Mouse (Mus musculus) myocyte (in vitro differentiated cells): ENCODE results near the gene Vps36. TPM values are rescaled to one million over a fixed set of nuclear protein-coding genes. Genes with fewer than 3 reads are reported as not detected.

ENCODE experiments used
- H3K27me3 ChIP-seq: one replicate; pipeline ENCODE4 v1.6.1; 2011; ENCODE audit not compliant: control insufficient read depth, insufficient read depth, insufficient read length
- H3K36me3 ChIP-seq: one replicate; pipeline ENCODE4 v1.6.1; 2011; ENCODE audit not compliant: control insufficient read depth, insufficient read depth
- H3K4me2 ChIP-seq: one replicate; pipeline ENCODE4 v1.6.1; 2011; ENCODE audit warnings: low read depth, control low read depth
- H3K4me3 ChIP-seq: one replicate; pipeline ENCODE4 v1.5.1; 2011; ENCODE audit warnings: mild to moderate bottlenecking, control low read depth, moderate library complexity
- H3K79me2 ChIP-seq: one replicate; pipeline ENCODE4 v1.6.1; 2011; ENCODE audit not compliant: control insufficient read depth, insufficient read depth
- H3ac ChIP-seq: one replicate; pipeline ENCODE4 v1.6.1; 2011; ENCODE audit not compliant: control insufficient read depth, insufficient read length
- CEBPB ChIP-seq: IDR thresholded peaks from 2 replicates; pipeline ENCODE4 v1.6.1; 2011; ENCODE audit warnings: mild to moderate bottlenecking, moderate library complexity; ENCODE audit not compliant: poor library complexity, insufficient read depth, severe bottlenecking
- E2F4 ChIP-seq: IDR thresholded peaks from one replicate; pipeline ENCODE4 v1.6.1; 2011; ENCODE audit warnings: mild to moderate bottlenecking, control low read depth, moderate library complexity; ENCODE audit not compliant: insufficient read depth
- MAX ChIP-seq: IDR thresholded peaks from one replicate; pipeline ENCODE4 v1.6.1; 2011; ENCODE audit warnings: low read depth, mild to moderate bottlenecking, control low read depth
- MYOD1 ChIP-seq, 3 experiments: IDR thresholded peaks; one replicate each; pipeline ENCODE4 v1.6.1; 2011; ENCODE audit warnings: control low read depth in 2 of 3, low read depth in 2 of 3, mild to moderate bottlenecking in 2 of 3, moderate library complexity in 1 of 3; ENCODE audit not compliant: insufficient read length in 2 of 3, control insufficient read depth in 1 of 3
- MYOG ChIP-seq, 3 experiments: IDR thresholded peaks; one replicate each; pipeline ENCODE4 v1.6.1; 2011; ENCODE audit warnings: control low read depth in 2 of 3, low read depth in 2 of 3, mild to moderate bottlenecking in 2 of 3; ENCODE audit not compliant: insufficient read length in 2 of 3, control insufficient read depth in 1 of 3, insufficient read depth in 1 of 3
- POLR2A ChIP-seq: IDR thresholded peaks from one replicate; pipeline ENCODE4 v1.6.1; 2011; ENCODE audit warnings: low read depth, mild to moderate bottlenecking, control low read depth, moderate library complexity; ENCODE audit not compliant: insufficient read length
- POLR2AphosphoS2 ChIP-seq: IDR thresholded peaks from one replicate; pipeline ENCODE4 v1.6.1; 2011; ENCODE audit warnings: low read depth, control low read depth; ENCODE audit not compliant: insufficient read length
- REST ChIP-seq: IDR thresholded peaks from one replicate; pipeline ENCODE4 v1.6.1; 2011; ENCODE audit warnings: mild to moderate bottlenecking, control low read depth, moderate library complexity; ENCODE audit not compliant: insufficient read depth, insufficient read length
- SRF ChIP-seq: IDR thresholded peaks from one replicate; pipeline ENCODE4 v1.6.1; 2011; ENCODE audit warnings: low read depth; ENCODE audit not compliant: control insufficient read depth, insufficient read length
- TCF12 ChIP-seq: IDR thresholded peaks from one replicate; pipeline ENCODE4 v1.6.1; 2011; ENCODE audit warnings: mild to moderate bottlenecking, control low read depth; ENCODE audit not compliant: poor library complexity, insufficient read depth, severe bottlenecking
- TCF3 ChIP-seq: IDR thresholded peaks from one replicate; pipeline ENCODE4 v1.6.1; 2011; ENCODE audit warnings: low read depth, control low read depth; ENCODE audit not compliant: insufficient read length
- USF1 ChIP-seq: IDR thresholded peaks from one replicate; pipeline ENCODE4 v1.6.1; 2011; ENCODE audit warnings: low read depth, mild to moderate bottlenecking, control low read depth, moderate library complexity
- polyA plus RNA-seq: library from polyadenylated mRNA; unstranded; fragments of >200 nt; fragmentation: generic; extraction: Trizol; gene quantifications from one replicate; pipeline ENCODE4 v1.2.1, GENCODE M21; 2012; ENCODE audit warnings: missing spikeins

The Vps36 gene
- polyA plus RNA-seq: 19.1 TPM

GRCm38 (mm10) chr8:22192660-22193431, at the start of gene Vps36:
Vps36 (plus strand) TSS chr8:22192809.
- Histone ChIP-seq H3K36me3 (no peaks in the 10 kb centered on the region), H3K4me2 (peak within 1 kb of the TSS; percentile 91), H3K4me3 (peak within 1 kb of the TSS; percentile 69), H3ac (peak within 1 kb of the TSS; percentile 13), H3K27me3 (no peaks in the 10 kb centered on the region), H3K79me2 (peaks cover 22% of the 10 kb centered on the region)
- TF ChIP-seq E2F4 (no peak), SRF (no peak), MYOG (IDR thresholded peaks at IDR 0.05; ENCODE audit: control insufficient read depth in 1 of 3, insufficient read depth in 1 of 3, insufficient read length in 2 of 3, low read depth in 2 of 3) (peak in 1 of 3 experiments; percentile 47), MYOD1 (IDR thresholded peaks at IDR 0.05; ENCODE audit: control insufficient read depth in 1 of 3, insufficient read length in 2 of 3, low read depth in 2 of 3) (peak in 1 of 3 experiments; percentile 29), USF1 (no peak), REST (no peak), CEBPB (no peak), MAX (no peak), POLR2A (peak; percentile 71), POLR2AphosphoS2 (peak; percentile 67), TCF12 (no peak), TCF3 (no peak)

GRCm38 (mm10) chr8:22143764-22144491, 48.7 kb upstream of the Vps36 start:
- TF ChIP-seq TCF3 (no peak), SRF (no peak), MYOG (IDR thresholded peaks at IDR 0.05; ENCODE audit: control insufficient read depth in 1 of 3, insufficient read depth in 1 of 3, insufficient read length in 2 of 3, low read depth in 2 of 3) (no peak), POLR2AphosphoS2 (no peak), E2F4 (no peak)
- no peaks in the 10 kb centered on the region for H3K27me3 ChIP-seq

GRCm38 (mm10) chr8:22145831-22146230, 46.8 kb upstream of the Vps36 start:
- Histone ChIP-seq H3K4me3 (no peak overlapping the region), H3K27me3 (no peaks in the 10 kb centered on the region), H3ac (no peak overlapping the region), H3K4me2 (no peak overlapping the region), H3K36me3 (no peaks in the 10 kb centered on the region), H3K79me2 (no peaks in the 10 kb centered on the region)
- TF ChIP-seq MYOG (IDR thresholded peaks at IDR 0.05; ENCODE audit: control insufficient read depth in 1 of 3, insufficient read depth in 1 of 3, insufficient read length in 2 of 3, low read depth in 2 of 3): no peak
- TF ChIP-seq E2F4: no peak
- no peak for TF ChIP-seq POLR2AphosphoS2
- no peak for TF ChIP-seq REST
- no peak for TF ChIP-seq TCF3
- no peak for TF ChIP-seq TCF12
- no peak for TF ChIP-seq SRF
- TF ChIP-seq CEBPB: no peak
- TF ChIP-seq POLR2A: no peak
- TF ChIP-seq USF1: no peak
- no peak for TF ChIP-seq MYOD1 (IDR thresholded peaks at IDR 0.05; ENCODE audit: control insufficient read depth in 1 of 3, insufficient read length in 2 of 3, low read depth in 2 of 3)
- TF ChIP-seq MAX: no peak

More at GRCm38 (mm10) chr8:22143764-22144491, 48.7 kb upstream of the Vps36 start:
- Histone ChIP-seq H3K4me2 (no peak overlapping the region), H3K79me2 (no peaks in the 10 kb centered on the region), H3K4me3 (no peak overlapping the region), H3ac (no peak overlapping the region), H3K36me3 (no peaks in the 10 kb centered on the region)

- no peaks in the 10 kb centered on the region for H3K36me3 ChIP-seq
- no peaks in the 10 kb centered on the region for H3K27me3 ChIP-seq
- no peaks in the 10 kb centered on the region for H3K79me2 ChIP-seq
- no peak overlapping the region for H3K4me3 ChIP-seq
- no peak overlapping the region for H3ac ChIP-seq
- TF ChIP-seq TCF3: no peak
- no peak for TF ChIP-seq REST
- TF ChIP-seq CEBPB: no peak
- TF ChIP-seq MAX: no peak
- TF ChIP-seq MYOG (IDR thresholded peaks at IDR 0.05; ENCODE audit: control insufficient read depth in 1 of 3, insufficient read depth in 1 of 3, insufficient read length in 2 of 3, low read depth in 2 of 3): no peak
- H3K4me2 ChIP-seq: no peak overlapping the region
Measured at GRCm38 (mm10) chr8:22147706-22148366, 44.8 kb upstream of the Vps36 start.

GRCm38 (mm10) chr8:22148367-22148740, 44.3 kb upstream of the Vps36 start:
- no peak overlapping the region for H3ac ChIP-seq
- H3K4me3 ChIP-seq: no peak overlapping the region
- H3K79me2 ChIP-seq: no peaks in the 10 kb centered on the region
- no peak overlapping the region for H3K4me2 ChIP-seq
- TF ChIP-seq REST: no peak
- no peak for TF ChIP-seq MYOG (IDR thresholded peaks at IDR 0.05; ENCODE audit: control insufficient read depth in 1 of 3, insufficient read depth in 1 of 3, insufficient read length in 2 of 3, low read depth in 2 of 3)
- TF ChIP-seq POLR2A: no peak
- TF ChIP-seq TCF3: no peak
- TF ChIP-seq POLR2AphosphoS2: no peak
- TF ChIP-seq MAX: no peak
- no peak for TF ChIP-seq SRF
- no peak for TF ChIP-seq USF1
- no peak for TF ChIP-seq CEBPB
- TF ChIP-seq MYOD1 (IDR thresholded peaks at IDR 0.05; ENCODE audit: control insufficient read depth in 1 of 3, insufficient read length in 2 of 3, low read depth in 2 of 3): no peak
- no peak for TF ChIP-seq E2F4
- TF ChIP-seq TCF12: no peak
- H3K27me3 ChIP-seq: no peaks in the 10 kb centered on the region
- no peaks in the 10 kb centered on the region for H3K36me3 ChIP-seq
